Mouse (Mus musculus): ENCODE results near the gene Ip6k3. TPM values are rescaled to one million over a fixed set of nuclear protein-coding genes. Genes with fewer than 3 reads are reported as not detected.
A peak's percentile ranks its signal among the peaks of the same experiment; 100 is the strongest.

The Ip6k3 gene
- polyA plus RNA-seq, 1 experiment from 2014 or later, result 0.22 TPM

DNA sequence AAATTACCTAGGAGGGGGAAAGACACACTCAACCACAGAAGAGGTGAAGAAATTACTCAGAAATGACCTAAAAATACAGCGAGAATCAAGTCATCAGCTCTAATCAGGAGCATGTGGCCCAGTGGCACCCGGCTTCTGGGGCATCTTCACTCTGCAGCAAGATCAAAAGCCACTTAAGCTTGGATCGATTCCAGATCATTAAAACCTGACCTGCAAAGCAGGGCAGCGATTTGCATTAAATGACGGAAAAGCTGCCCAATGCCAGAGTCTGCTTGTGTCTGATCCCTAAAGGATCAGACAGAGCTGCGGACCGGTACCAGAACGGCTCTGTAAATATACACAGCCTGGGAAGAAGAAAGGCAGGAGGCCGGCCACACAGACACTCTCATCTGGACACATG is 28.6 kb upstream of the Ip6k3 start:
- peaks cover 94% of the 10 kb centered on the region for H3K36me3 ChIP-seq
- H3K27ac ChIP-seq, result peak overlapping the region; percentile 74
- 38% methylated on average over 9 of the region's 9 CpGs for WGBS
- peak overlapping the region; percentile 37 for H3K9ac ChIP-seq (replicated peaks)
- no peak overlapping the region for H3K4me3 ChIP-seq (replicated peaks)
- peaks cover 63% of the 10 kb centered on the region for H3K4me1 ChIP-seq (replicated peaks)
- no peaks in the 10 kb centered on the region for H3K9me3 ChIP-seq
- H3K4me2 ChIP-seq (replicated peaks), result 0 out of 2 replicates have a peak overlapping the region, but pooled peaks have one; percentile 9
- ATAC-seq, result no peak
- no peaks in the 10 kb centered on the region for H3K27me3 ChIP-seq

DNA sequence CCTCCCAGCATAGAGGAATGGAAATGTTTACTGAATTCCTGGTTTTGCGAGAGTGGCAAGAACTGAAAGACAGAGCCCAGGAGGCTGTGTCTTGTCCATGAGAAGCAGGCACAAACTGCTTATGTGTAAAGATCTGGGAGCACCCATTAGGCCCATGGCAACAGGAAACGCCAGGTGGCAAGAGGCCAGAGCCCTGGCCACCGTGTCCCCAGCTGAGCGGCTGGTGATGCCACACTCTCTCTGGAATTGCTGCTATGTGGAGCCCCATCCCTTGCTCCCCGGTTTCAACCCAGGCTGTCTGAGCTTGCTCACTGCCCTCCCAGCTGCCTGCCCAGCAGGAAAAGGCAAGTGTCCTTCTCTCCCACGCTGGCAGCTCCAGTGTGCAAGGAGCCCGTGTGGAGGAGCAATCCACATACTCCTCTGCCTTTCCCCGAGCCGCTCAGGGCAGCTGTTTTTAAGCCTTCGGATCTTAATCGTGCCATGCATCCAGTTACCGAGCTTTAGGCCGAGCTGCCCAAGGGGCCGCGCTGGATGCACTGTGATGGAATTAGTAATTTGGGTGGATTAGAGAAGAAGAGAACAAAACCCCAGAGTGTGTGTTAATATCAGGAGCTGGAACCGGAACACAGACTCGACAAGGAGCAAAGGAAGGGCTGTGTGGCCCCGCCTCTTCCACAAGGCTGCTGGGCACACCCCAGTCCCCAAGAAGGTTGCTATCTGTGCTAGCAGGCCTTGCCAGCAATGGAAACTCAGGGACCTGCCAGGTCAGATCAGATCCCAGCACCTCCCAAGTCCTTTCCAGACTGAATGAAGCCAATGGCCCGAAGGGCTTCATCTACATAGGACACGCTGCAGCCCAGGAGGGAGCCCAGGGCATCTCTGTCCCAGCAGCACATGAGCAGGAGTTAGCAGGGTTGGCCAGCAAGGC is 26.9 kb upstream of the Ip6k3 start:
- Histone ChIP-seq H3K4me1 (replicated peaks) (peaks cover 57% of the 10 kb centered on the region), H3K9ac (replicated peaks) (peak overlapping the region; percentile 50), H3K27ac (peak overlapping the region; percentile 74), H3K27me3 (no peaks in the 10 kb centered on the region), H3K4me2 (replicated peaks) (no peak overlapping the region), H3K4me3 (replicated peaks) (no peak overlapping the region), H3K36me3 (peaks cover 90% of the 10 kb centered on the region), H3K9me3 (no peaks in the 10 kb centered on the region)
- 0 out of 2 replicates have a peak, but pooled peaks have one; percentile 1 for ATAC-seq
- WGBS, result 37% methylated on average over 20 of the region's 20 CpGs

DNA sequence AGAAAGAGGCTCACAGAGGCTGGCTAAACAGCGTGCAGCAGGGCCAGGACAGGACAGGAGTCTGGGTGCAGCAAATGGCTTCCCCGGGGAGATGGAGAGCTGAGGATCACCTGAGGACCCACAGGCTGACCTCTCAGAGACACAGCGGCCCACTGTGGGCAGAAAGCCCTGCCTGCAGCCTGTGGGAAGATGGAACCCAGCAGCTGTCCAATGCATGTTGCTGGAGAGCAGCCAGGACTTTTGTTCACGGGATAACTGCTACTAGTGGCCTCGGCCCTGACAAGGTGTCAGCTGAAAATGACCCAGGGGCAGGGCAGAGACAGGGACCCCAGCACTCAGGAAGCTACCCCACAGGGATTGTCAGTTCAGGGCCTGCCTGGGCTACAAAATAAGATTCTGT is 24.2 kb upstream of the Ip6k3 start:
- 92% methylated on average over 5 of the region's 5 CpGs for WGBS
- H3K27me3 ChIP-seq, result no peaks in the 10 kb centered on the region
- no peak for ATAC-seq
- H3K4me3 ChIP-seq (replicated peaks), result no peak overlapping the region
- no peaks in the 10 kb centered on the region for H3K9me3 ChIP-seq
- peaks cover 72% of the 10 kb centered on the region for H3K4me1 ChIP-seq (replicated peaks)
- H3K4me2 ChIP-seq (replicated peaks), result no peak overlapping the region
- H3K9ac ChIP-seq (replicated peaks), result no peak overlapping the region
- peaks cover 64% of the 10 kb centered on the region for H3K36me3 ChIP-seq
- no peak overlapping the region for H3K27ac ChIP-seq

DNA sequence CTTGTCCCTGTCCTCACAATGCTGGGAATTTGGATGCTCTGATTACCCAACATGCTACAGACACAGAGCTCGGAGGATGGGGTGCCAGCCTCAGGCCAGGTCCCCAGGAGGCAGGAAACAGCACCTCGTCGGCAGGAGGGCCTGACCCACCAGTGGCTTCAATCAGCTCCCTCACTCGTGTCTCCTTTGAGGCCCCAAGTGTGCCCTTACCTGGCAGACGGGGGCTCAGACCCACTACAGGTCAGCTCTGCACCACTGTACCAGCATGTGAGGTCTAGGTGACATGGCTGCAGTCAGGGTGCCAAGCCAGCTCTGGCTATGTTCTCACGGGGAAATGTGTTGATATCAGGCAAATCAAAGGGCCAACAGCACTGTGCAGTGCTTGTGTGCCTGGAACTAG is 23.6 kb upstream of the Ip6k3 start:
- ATAC-seq, result no peak
- no peak overlapping the region for H3K4me3 ChIP-seq (replicated peaks)
- peaks cover 70% of the 10 kb centered on the region for H3K4me1 ChIP-seq (replicated peaks)
- H3K27ac ChIP-seq, result no peak overlapping the region
- no peak overlapping the region for H3K9ac ChIP-seq (replicated peaks)
- no peaks in the 10 kb centered on the region for H3K9me3 ChIP-seq
- WGBS, result 90% methylated on average over 6 of the region's 6 CpGs
- no peaks in the 10 kb centered on the region for H3K27me3 ChIP-seq
- H3K36me3 ChIP-seq, result peaks cover 60% of the 10 kb centered on the region
- H3K4me2 ChIP-seq (replicated peaks), result no peak overlapping the region

DNA sequence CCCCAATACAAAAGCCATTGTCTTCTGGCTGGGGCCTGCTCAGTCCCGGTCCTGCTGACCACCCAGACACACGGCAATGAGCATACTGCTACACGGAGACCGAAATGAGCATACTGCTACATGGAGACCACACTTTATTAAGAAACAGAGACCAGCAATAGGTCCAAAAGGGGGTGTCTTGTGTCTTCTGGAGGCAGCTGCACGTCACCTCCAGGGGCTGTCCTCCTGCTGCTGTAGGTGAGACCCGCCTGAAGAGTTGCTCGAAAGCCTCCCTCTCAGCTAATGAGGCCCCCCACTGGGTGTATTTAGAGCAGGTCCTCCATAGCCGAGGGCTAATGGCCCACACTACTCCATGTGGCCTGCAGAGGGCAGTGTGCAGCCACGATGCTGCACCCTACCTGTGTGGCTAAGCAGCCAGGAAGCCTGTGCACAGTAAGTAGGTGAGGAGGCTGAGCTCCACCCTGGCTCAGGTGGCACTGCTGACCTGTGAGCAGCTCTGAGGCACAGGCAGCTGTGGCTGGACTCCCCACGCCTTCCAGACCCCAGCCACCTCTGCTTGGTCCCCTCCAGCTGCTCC is 22.1 kb upstream of the Ip6k3 start:
- H3K4me3 ChIP-seq (replicated peaks), result no peak overlapping the region
- H3K9me3 ChIP-seq, result no peaks in the 10 kb centered on the region
- H3K4me2 ChIP-seq (replicated peaks), result no peak overlapping the region
- peaks cover 55% of the 10 kb centered on the region for H3K4me1 ChIP-seq (replicated peaks)
- 32% methylated on average over 10 of the region's 10 CpGs for WGBS
- H3K36me3 ChIP-seq, result peaks cover 48% of the 10 kb centered on the region
- H3K27me3 ChIP-seq, result no peaks in the 10 kb centered on the region
- H3K27ac ChIP-seq, result peak overlapping the region; percentile 31
- peak; percentile 72 for ATAC-seq
- H3K9ac ChIP-seq (replicated peaks), result no peak overlapping the region; the same call in 1 of the 2 replicates

DNA sequence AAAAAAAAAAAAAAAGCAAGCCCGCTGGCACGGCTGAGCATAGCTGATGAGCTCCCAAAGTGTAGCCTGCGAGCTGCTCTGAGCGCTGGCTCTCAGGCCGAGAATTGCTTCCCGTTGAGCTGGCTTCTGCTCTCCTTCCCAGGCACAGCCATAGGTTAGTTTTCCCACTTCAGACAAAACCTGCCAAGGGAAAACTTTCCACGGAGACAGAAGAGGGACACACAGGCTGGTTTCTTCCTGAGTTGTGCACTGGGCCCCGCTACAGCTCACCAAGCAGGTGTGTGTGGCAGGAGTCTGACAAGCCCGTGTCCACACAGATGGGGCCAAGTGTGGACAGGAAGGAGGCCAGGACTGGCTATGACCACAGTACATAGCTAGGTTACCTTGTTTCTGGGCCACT is 21.3 kb upstream of the Ip6k3 start:
- no peak for ATAC-seq
- peaks cover 47% of the 10 kb centered on the region for H3K4me1 ChIP-seq (replicated peaks)
- 79% methylated on average over 9 of the region's 9 CpGs for WGBS
- H3K36me3 ChIP-seq, result peaks cover 40% of the 10 kb centered on the region
- no peak overlapping the region for H3K4me3 ChIP-seq (replicated peaks)
- no peaks in the 10 kb centered on the region for H3K9me3 ChIP-seq
- no peak overlapping the region for H3K9ac ChIP-seq (replicated peaks)
- H3K4me2 ChIP-seq (replicated peaks), result no peak overlapping the region
- peak overlapping the region; percentile 56 for H3K27ac ChIP-seq
- no peaks in the 10 kb centered on the region for H3K27me3 ChIP-seq

DNA sequence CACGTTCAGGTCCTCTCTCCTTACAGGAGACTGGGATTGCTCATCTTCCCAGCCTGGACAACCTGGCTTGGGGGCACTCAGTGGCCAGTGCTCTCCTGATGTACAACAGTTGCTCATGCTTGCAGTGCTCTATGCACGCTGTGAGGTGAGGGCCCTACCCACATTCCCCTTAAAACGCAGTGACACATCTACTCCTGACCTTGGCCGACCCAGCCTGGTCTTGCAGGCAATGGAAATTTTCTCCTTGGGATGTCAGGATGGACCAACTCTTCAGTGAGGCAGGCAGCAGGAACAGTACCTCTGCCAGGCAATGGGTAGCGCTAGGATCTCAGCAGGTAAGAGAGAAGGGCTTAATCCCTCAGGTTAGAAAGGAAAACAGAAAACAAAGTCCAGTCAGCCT is 19.5 kb upstream of the Ip6k3 start:
- 59% methylated on average over 5 of the region's 5 CpGs for WGBS
- H3K9me3 ChIP-seq, result no peaks in the 10 kb centered on the region

DNA sequence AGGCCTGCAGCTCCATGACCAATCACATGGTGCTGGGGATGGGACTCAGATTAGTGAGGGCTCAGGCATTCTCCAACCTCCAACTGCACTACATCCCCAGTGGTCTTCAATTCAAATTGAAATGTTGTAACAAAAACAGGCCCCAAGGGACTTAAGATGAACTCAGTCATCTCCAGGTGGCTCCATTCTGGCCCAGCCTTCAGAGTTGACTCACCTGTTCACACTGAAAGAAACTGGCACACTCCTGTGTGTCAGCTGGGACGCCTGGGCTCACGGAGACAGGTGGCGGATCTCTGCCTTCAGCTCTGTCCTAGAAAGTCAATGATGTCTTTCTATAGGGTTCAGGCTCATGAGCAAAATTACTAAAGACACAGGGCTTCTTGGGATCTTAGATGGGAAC is 18.5 kb upstream of the Ip6k3 start:
- H3K27ac ChIP-seq, result no peak overlapping the region
- no peak overlapping the region for H3K4me2 ChIP-seq (replicated peaks)
- 88% methylated on average over 3 of the region's 3 CpGs for WGBS
- no peaks in the 10 kb centered on the region for H3K9me3 ChIP-seq
- H3K4me3 ChIP-seq (replicated peaks), result no peak overlapping the region
- no peaks in the 10 kb centered on the region for H3K27me3 ChIP-seq
- H3K9ac ChIP-seq (replicated peaks), result no peak overlapping the region
- H3K4me1 ChIP-seq (replicated peaks), result peaks cover 36% of the 10 kb centered on the region
- ATAC-seq, result no peak
- peaks cover 12% of the 10 kb centered on the region for H3K36me3 ChIP-seq

More for the DNA sequence above, 19.5 kb upstream of the Ip6k3 start:
- no peak overlapping the region for H3K4me3 ChIP-seq (replicated peaks)
- no peak overlapping the region for H3K9ac ChIP-seq (replicated peaks)
- H3K4me2 ChIP-seq (replicated peaks), result no peak overlapping the region
- ATAC-seq, result no peak
- H3K36me3 ChIP-seq, result peaks cover 21% of the 10 kb centered on the region
- H3K27me3 ChIP-seq, result no peaks in the 10 kb centered on the region
- peaks cover 36% of the 10 kb centered on the region for H3K4me1 ChIP-seq (replicated peaks)
- no peak overlapping the region for H3K27ac ChIP-seq

DNA sequence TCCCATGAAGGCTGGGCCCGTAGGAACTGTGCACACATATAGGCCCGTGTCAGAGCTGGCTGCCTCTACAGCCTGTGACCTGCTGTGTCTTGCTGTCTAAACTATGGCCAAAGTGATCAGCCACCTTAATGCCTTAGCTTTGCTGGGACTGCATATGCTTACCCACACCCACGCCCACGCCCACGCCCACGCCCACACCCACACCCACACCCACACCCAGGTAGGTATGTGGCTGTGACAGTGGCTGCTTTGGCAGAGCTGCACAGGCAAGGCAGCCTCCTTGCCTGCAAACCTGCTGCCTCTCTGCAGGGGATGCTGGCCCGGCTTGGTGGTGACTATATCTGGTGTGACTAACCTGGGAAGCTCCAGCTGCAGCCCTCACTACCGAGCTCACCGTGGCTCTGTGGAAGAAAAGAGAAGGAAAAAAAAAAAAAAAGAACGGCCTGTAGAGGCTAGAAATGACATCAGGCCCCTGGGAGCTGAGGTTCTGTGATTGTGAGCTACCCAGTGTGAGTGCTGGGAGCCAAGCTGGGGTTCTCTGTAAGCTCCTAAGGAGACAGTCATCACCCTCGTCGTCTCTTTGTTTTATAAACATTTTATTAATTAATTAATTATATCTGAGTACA is 16.2 kb upstream of the Ip6k3 start:
- no peak for ATAC-seq
- 89% methylated on average over 12 of the region's 12 CpGs for WGBS
- no peaks in the 10 kb centered on the region for H3K36me3 ChIP-seq
- no peak overlapping the region for H3K4me2 ChIP-seq (replicated peaks)
- peaks cover 22% of the 10 kb centered on the region for H3K4me1 ChIP-seq (replicated peaks)
- no peaks in the 10 kb centered on the region for H3K9me3 ChIP-seq
- no peak overlapping the region for H3K27ac ChIP-seq
- no peak overlapping the region for H3K9ac ChIP-seq (replicated peaks)
- H3K27me3 ChIP-seq, result no peaks in the 10 kb centered on the region
- no peak overlapping the region for H3K4me3 ChIP-seq (replicated peaks)

DNA sequence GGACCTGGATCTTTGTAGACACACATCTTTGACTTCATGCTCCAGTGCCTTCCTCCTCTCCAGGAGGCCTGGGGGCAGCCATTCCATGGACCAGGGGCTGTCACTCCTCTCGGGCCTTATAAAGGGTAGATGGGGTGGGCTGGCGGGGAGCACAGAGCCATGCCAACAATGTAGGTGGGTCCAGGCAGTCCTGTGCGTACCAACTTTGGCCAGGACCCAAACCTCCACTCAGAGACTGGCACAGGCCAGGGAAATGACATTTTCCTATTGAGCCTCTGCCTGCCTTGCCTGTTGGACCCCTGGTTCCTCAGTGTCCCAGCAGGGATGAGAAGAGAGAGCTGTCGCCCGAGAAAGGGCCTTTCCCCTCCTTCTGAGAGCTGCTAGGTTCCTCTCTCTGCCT is 14.8 kb upstream of the Ip6k3 start:
- H3K27ac ChIP-seq, result no peak overlapping the region
- 63% methylated on average over 5 of the region's 5 CpGs for WGBS
- no peak for ATAC-seq
- H3K9me3 ChIP-seq, result no peaks in the 10 kb centered on the region
- H3K9ac ChIP-seq (replicated peaks), result no peak overlapping the region
- H3K36me3 ChIP-seq, result no peaks in the 10 kb centered on the region
- no peaks in the 10 kb centered on the region for H3K27me3 ChIP-seq
- H3K4me1 ChIP-seq (replicated peaks), result peaks cover 10% of the 10 kb centered on the region
- no peak overlapping the region for H3K4me3 ChIP-seq (replicated peaks)
- H3K4me2 ChIP-seq (replicated peaks), result no peak overlapping the region

DNA sequence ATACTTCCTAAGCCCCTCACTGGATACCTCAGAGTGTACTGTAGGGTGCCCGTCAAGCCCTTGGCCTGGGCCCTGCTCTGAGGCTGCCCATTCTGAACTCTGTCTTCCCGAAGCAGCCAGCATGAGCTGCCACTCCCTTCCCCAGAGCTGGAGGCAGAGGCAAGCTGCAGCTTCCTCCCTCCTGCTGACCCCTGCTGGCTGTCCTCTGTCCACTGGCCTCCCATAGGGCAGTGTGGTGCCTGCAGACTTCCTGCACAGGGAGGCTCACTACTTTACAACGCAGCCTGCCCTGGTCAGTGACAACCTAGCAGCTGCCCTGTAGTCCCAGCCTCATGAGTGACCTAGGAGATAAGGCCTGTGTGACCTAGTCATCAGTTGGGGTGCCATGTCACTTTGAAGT is 14.1 kb upstream of the Ip6k3 start:
- Histone ChIP-seq H3K4me2 (replicated peaks) (no peak overlapping the region), H3K9ac (replicated peaks) (no peak overlapping the region), H3K27me3 (no peaks in the 10 kb centered on the region), H3K4me1 (replicated peaks) (peaks cover 5% of the 10 kb centered on the region), H3K36me3 (no peaks in the 10 kb centered on the region), H3K4me3 (replicated peaks) (no peak overlapping the region), H3K9me3 (no peaks in the 10 kb centered on the region), H3K27ac (no peak overlapping the region)
- no peak for ATAC-seq
- WGBS, result 38% methylated on average over 3 of the region's 3 CpGs

DNA sequence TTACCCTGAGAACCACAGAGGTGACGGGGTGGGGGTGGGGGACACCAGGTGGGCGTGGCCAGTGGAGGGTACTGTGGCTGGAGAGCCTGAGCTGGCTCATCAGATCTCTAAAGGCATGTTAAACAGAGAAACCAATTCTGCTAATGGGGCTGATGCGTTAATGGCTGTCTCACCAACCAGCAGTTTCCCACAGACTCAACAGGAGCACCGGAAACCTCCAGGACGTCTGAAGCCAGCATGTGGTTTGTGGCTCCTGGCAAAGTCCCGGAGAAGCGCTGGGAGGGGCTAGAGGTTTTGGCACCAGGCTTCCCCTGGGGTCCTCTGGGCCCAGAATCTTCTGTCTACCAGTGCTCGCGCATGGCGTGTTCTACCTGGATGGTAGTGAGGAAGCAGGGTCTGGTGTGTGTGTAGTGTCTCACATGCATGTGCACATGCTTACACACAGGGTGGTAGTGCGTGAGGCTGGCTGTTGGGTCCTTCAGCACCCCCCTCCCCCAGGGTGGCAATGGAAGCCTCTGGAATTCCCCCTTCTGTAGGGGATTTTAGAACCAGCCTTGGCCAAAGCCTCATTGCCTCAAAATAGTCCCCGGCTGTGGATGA is 12.2 kb upstream of the Ip6k3 start:
- no peaks in the 10 kb centered on the region for H3K27me3 ChIP-seq
- no peaks in the 10 kb centered on the region for H3K36me3 ChIP-seq
- H3K27ac ChIP-seq, result no peak overlapping the region
- no peak overlapping the region for H3K9ac ChIP-seq (replicated peaks)
- no peak overlapping the region for H3K4me3 ChIP-seq (replicated peaks)
- ATAC-seq, result no peak
- WGBS, result 75% methylated on average over 12 of the region's 12 CpGs
- H3K9me3 ChIP-seq, result no peaks in the 10 kb centered on the region
- H3K4me1 ChIP-seq (replicated peaks), result peaks cover 19% of the 10 kb centered on the region
- no peak overlapping the region for H3K4me2 ChIP-seq (replicated peaks)

Measured in midbrain, embryonic 13.5 days (tissue).